Mouse (Mus musculus) T-helper 2 cell (primary cell): Measurements from ENCODE around the gene Chid1.
"Not testable (repeated sequence)": the region's sequence is repeated elsewhere in the genome, so short reads cannot be mapped to it uniquely, and the experiment has no call there.

ENCODE experiments used
- in situ Hi-C: fragments of 300-600 bp; cut with MboI, MseI; formaldehyde crosslinking; loops from one replicate; pipeline ENCODE4 v1.15.1; 2025; ENCODE audit warnings: high pct_unique_total_duplicates

Chid1 gene

DNA sequence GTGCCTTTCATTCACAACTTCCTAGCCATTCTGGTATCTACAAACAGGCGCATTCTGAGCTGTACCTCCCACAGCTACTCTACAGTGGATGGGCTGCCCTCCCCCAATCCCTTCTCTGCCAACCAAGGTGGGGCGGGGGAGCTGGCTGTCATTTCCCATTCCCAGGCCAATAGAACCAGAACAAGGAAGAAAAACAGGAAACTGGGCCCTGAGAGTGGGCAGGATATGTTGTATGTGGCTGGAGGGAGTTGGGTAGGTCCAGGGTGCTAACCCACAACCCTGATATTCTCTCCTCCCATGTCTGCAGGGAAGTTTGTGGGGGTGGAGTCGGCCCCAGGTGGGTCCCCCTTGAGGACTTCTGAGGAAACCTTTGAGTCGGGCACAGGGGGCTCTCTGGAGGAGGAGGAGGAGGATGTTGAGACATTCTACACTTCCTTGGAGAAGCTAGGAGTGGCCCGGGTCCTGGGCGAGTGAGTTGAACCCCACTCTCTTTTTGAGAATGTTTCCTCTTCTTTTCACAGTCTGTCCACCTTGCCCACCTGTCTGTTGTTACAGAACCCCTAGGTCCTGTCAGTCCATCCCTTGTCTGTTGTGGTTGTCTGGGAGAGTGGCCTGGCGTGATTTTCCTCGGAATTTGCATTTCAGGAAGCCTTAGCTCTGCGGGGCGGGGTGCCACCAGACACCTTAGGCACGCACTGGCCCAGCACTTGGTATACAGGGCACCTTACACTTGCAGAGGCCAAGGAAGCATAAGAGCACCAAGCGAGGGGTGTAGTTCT is 75.6 kb downstream of the Chid1 start:
- in situ Hi-C loops = no loop called here

DNA sequence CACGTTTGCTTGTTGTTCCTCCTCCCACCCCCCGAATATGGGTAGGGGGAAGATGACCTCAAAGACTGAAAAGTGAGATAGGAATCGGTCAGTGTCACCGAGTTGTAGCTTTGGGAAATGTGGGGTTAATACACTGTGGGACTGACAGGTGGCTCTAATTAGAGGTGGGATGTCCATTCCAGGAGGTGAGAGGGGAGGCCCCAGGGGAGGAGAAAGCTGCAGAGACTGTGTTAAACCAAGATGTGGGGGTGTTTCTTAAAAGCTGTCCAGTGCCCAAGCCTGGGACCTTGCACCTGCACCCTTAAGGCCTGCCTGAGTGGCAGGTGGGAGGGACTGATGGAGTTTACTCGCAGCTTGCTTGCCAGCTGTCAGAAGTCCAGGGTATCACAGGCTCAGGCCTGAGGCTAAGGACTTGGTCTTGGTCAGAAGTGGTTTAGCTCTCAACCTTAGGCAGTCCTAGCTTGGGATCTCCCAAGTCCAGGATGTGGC is 77.3 kb downstream of the Chid1 start:
- in situ Hi-C loops = no loop called here

DNA sequence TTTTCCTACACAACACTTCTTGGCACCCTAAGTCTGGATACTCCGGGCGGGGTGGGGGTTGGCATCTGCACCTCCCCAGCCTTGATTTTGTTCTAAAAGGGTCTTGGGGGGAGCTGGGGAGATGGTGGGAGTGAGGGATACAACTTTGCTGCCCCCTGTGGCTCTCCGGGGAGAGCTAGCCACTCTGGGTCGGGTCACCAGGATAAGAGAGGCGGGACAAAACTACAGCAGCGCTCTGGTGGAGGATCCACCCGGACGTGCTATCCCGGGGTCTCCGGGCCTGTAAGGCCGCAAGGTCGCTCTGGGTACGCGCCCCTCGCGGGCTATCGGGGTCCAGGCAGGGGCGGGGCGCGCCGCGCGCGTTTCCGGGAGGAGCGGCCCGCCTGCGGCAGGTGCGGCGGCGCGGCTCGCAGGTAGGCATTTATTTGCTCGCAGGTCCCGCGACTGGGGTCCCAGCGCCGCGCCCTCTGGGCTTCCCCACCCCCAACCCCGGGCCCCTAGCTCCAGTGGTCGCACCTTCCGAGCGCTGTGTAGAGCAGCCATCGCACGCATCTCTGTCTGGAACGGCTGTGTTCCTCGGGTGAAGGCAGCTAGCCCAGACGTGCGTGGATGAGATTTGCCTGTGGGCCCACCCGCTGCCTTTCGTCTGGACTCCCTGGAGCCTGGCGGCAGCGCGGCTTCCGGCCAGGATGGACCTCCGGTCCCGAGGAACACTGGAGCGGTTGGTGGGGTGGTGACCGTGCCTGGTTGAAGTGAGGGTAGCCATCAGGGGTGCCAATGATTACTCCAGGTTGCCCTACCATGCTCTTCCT is 77.9 kb downstream of the Chid1 start:
- in situ Hi-C loops = no loop called here

DNA sequence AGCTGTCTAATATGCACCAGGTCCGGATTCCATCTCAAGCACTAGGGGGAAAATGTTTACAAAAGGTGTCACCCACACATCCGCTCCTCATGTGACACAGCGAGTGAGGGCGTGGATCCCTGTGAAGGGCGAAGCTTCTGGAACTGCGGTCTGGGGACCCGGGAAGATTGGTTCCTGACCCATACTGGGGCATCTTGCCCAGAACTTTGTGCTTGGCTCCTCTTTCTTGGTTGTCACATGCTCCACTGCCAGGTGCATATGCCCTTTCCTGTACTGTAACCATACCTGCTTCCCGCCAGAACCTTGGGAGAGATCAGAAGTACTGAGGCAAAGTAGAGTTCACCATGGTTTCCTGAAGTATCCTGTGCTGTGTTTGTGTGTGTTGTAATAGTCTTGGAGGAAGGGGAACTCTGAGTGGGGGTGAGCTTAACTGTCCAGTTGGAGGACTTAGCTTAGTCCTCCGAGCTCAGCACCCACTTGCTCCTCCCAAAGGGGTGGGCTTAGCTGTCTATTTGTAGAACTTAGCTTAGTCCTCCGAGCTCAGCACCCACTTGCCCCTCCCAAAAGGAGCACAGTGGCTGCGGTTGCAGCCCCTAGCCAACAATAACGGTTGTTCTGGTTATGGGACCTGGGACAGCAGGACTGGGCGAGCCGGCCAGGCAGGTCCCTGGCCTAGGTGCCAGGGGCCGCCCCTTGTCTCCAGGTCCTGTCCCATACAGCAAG is 79.1 kb downstream of the Chid1 start, which contains the start of gene Cracr2b:
Cracr2b (plus strand) TSS at position 704 of the 723 bp plus-strand sequence.
- in situ Hi-C loops = no loop called here

DNA sequence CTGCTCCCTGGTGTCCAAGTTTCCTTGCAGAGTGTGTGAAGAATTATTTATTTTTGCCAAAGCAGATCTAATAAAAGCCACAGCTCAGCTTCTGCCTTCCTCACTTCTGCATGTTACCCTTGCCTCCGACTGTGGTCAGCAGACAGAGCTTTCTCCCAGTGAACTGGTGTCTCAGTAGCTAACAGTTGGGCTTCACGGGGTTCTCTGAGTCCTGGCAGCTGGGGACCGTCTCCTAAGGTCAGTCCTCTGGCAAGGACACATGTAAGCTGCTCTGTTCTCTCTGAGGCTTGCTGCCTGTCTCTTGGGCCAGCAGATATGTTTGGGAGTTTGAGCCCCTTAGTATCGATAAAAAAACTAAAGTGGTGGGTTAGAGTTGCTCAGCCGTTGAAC is 79.7 kb downstream of the Chid1 start:
- in situ Hi-C loops = no loop called here

GRCm38 (mm10) chr7:141459301-141459711 is 80.4 kb downstream of the Chid1 start:
- in situ Hi-C loops = no loop called here

- in situ Hi-C loops = no loop called here
These were observed 81.0 kb downstream of the Chid1 start for GRCm38 (mm10) chr7:141458661-141459060.

DNA sequence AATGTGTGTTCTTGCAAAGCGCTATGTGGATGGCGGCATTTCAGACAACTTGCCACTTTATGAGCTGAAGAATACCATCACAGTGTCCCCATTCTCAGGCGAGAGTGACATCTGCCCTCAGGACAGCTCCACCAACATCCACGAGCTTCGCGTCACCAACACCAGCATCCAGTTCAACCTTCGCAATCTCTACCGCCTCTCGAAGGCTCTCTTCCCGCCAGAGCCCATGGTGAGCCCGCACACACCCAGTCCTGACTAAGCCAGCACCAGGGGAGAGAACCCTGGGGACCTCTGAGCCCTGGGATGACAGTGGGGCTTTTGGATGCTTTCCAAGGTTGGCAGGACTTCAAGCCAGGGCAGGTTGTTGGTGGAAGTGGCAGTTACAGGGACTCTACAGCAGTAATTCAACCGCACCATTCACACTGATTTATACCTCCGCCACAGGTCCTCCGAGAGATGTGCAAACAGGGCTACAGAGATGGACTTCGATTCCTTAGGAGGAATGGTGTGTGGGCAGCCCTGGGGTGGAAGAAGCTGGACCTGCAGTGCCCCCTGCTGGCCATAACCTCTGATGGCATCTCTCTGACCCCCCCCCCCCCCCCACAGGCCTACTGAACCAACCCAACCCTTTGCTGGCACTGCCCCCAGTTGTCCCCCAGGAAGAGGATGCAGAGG is 81.5 kb downstream of the Chid1 start:
- in situ Hi-C loops = no loop called here

DNA sequence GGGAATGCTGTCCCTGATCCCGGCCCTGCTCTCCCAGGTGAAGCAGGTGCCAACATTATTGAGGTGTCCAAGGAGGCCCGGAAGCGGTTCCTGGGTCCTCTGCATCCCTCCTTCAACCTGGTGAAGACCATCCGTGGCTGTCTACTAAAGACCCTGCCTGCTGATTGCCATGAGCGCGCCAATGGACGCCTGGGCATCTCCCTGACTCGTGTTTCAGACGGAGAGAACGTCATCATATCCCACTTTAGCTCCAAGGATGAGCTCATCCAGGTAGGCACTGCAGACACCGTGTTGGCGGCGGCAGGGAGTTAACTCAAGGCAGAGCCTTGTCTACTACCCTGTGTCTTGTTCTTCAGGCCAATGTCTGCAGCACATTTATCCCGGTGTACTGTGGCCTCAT is 82.4 kb downstream of the Chid1 start:
- in situ Hi-C loops = no loop called here

DNA sequence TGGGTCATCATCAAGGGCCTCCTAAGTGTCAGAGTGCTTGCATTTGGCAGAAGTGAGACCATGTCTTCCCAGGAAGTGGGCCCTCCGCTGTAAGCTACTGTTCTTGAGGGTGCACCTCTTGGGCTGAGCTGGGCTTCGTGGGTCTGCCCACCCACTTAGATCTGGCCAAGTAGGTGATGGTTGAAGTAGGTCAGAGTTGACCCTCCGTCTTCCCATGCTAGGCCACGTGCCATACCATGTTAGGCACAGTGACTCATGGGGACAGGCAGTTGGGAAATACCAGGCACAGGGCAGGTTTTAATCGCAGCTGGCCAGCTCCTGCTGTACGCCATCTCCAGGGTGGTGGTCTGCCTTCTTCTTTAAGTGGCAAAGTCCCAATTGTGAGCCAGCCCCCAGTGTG is 82.9 kb downstream of the Chid1 start:
- in situ Hi-C loops = no loop called here

DNA sequence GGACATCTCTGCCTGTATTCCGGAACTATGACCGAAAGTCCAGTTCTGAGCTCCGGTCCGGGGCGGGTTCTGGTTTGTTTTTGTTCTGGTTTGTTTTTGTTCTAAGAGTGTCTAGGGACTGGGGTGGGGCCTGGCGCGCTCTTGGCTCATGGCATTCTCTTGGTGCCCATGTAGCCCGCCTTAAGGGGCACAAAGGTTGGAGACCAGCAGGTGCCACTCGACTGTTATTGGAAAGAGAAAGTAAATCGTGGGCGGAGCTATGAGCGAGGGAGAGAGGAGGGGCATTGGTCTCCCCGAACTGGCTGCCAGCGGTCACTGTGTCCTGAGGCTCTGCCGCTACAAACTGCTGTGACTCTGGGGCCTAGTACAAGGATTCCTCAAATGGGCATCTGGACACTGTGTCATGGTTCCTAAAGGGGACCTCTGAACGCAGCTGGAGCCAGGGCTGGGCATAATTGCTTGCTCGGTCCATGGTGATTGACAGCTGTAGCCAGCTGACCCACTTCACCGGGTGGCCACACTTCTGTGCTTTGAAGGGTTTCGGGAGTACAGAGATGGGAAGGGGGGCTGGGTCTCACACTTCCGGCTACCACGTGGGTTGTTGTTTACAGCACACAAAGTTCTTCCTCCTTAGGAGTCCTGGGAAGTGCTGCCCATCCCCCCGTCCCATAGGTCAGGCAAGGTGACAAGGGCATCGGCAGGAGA is 83.9 kb downstream of the Chid1 start:
- in situ Hi-C loops = no loop called here

- in situ Hi-C loops = no loop called here
These were observed 84.6 kb downstream of the Chid1 start, which contains the start of gene Pnpla2 for GRCm38 (mm10) chr7:141454967-141455551. Gene Pnpla2, plus strand, starts transcription at chr7:141455198.

DNA sequence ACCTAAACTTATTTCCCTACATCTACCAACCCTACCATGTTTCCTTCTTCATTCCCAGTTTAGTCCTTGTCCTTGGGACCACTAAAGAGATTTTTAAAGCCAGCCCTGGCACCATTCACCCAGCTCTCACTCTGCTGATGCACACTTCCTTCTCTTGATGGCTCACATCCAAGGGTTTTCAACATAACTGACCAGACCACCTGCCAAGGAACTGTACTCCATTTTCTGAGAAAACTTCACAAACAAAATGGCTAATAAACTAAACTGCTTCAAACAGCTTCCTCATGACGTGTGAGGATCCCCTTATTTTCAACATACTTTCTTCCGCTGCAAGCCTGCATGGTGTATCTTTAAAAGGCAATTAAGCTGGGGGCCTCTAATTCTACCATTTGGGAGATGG is 86.0 kb downstream of the Chid1 start:
- in situ Hi-C loops = no loop called here

GRCm38 (mm10) chr7:141451928-141452327 is 87.7 kb downstream of the Chid1 start:
- in situ Hi-C loops = no loop called here

DNA sequence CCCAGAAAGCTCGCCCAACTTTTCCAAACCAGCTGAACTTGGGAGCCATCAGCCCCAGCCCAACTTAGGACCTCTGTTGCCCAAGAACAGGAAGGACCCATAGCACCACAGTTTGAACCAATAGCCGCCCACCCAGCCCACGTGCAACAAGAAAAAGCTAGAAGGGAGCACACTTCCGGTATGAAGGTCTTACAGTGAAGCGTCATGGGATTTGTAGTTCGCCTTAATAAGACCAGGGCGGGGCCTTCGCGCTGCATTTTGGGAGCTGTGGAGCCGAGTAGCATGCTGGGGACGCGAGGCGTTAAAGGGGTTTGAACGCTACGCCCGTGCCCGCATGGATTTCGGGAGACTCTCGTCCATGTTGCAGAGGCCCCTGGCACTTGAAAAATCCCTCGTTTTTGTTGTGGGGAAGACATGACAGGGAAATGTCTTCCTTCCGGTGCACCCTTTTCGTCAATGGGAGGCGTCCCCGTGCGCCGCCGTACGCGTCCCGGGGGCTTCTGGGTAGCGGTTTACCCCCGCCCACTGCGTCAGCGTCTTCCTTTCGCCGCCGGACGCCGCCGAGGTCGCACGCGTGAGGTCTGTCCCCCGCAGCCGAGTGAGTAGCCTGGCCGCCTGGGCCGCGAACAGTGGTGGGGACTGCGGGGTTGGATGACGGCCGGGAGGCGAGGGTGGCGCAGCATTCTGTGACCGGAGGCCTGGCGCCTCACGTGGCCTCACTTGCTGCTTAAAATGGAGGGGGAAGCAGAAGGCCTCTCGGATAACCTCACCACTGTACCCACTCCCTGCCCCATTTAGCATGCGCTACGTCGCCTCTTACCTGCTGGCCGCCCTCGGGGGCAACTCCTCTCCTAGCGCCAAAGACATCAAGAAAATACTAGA is 92.3 kb downstream of the Chid1 start, which contains the start of gene Rplp2:
Rplp2 (plus strand) TSS at position 261 of the 882 bp plus-strand sequence.
- in situ Hi-C loops = no loop called here

DNA sequence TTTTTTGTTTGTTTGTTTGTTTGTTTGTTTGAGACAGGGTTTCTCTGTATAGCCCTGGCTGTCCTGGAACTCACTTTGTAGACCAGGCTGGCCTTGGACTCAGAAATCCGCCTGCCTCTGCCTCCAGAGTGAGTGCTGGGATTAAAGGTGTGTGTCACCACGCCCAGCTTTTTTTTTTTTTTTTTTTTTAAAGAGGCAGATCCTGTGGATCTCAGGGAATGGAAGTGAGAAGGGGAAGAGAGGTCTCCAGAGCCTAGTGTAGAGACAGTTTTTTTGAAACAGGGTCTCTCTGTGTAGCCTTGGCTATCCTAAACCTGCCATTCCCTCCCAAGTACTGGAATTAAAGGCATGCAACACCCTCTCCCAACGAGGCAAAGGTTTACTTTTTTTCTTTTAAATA is 93.3 kb downstream of the Chid1 start:
- in situ Hi-C loops = not testable (repeated sequence)

DNA sequence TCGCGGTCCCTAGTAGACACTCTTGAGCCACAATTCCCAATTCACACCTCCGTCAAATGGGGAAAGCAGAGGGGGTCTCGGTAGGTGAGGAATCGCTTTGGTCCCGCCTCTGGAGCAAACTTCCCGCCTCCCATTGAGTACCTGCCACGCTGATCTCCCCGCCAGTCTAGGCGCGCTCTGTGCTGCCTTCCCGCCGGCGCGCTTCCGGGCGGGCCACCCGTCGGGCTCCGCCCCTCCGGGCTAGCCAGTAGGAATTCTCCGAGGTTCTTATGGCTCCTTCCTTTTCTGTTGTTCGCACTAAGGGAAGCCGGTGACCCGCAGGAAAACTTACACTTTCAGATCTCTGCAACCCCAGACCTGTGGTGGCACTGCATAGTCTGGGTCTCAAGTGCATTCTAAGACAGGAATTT is 95.8 kb downstream of the Chid1 start, which contains the start of gene Pidd1:
Pidd1 (minus strand) TSS at position 198 of the 410 bp plus-strand sequence.
- in situ Hi-C loops = no loop called here
